Mouse (Mus musculus) midbrain, postnatal 0 days (tissue): ENCODE data around the gene Gm8332. TPM values are rescaled to one million over a fixed set of nuclear protein-coding genes. Genes with fewer than 3 reads are reported as not detected.
"Not testable (repeated sequence)": the region's sequence is repeated elsewhere in the genome, so short reads cannot be mapped to it uniquely, and the experiment has no call there.

Source experiments
- ATAC-seq: fragments of 200-750 bp; cut with Nextera tagmentation; 2 replicates; pipeline ENCODE4 v1.8.0; 2017; ENCODE audit warnings: moderate number of reproducible peaks, mild to moderate bottlenecking, moderate TSS enrichment, moderate library complexity; ENCODE audit not compliant: low FRiP score
- DNase-seq: peaks from one replicate; pipeline ENCODE4 v3.0.0-alpha.2; 2015; ENCODE audit warnings: low spot score
- H3K27ac ChIP-seq: fragments of 300-500 bp; sonication (generic); 2 replicates; pipeline ENCODE4 v1.5.1; 2014; ENCODE audit warnings: low read depth, mild to moderate bottlenecking, low read length, mixed read lengths
- H3K27me3 ChIP-seq: fragments of 300-500 bp; sonication (generic); 2 replicates; pipeline ENCODE4 v1.6.1; 2014; ENCODE audit warnings: low read length, control low read depth, mixed read lengths; ENCODE audit not compliant: insufficient read depth
- H3K36me3 ChIP-seq: fragments of 300-500 bp; sonication (generic); 2 replicates; pipeline ENCODE4 v1.6.1; 2014; ENCODE audit warnings: low read length, control low read depth, mixed read lengths; ENCODE audit not compliant: insufficient read depth
- H3K4me1 ChIP-seq: fragments of 300-500 bp; sonication (generic); 2 replicates; pipeline ENCODE4 v1.6.1; 2014; ENCODE audit warnings: mild to moderate bottlenecking, control low read depth, antibody characterized with exemption, low read length, mixed read lengths; ENCODE audit not compliant: insufficient read depth
- H3K4me2 ChIP-seq: fragments of 300-500 bp; sonication (generic); 2 replicates; pipeline ENCODE4 v1.6.1; 2014; ENCODE audit warnings: low read depth, mild to moderate bottlenecking, low read length, mixed read lengths; ENCODE audit not compliant: poor library complexity, severe bottlenecking
- H3K4me3 ChIP-seq: fragments of 300-500 bp; sonication (generic); 2 replicates; pipeline ENCODE4 v1.5.1; 2014; ENCODE audit warnings: low read depth, mild to moderate bottlenecking, low read length, moderate library complexity
- H3K9ac ChIP-seq: fragments of 300-500 bp; sonication (generic); replicated peaks from 2 replicates; pipeline ENCODE4 v1.6.1; 2014; ENCODE audit warnings: mild to moderate bottlenecking, low read length, moderate library complexity, mixed read lengths; ENCODE audit not compliant: poor library complexity, severe bottlenecking
- H3K9me3 ChIP-seq: fragments of 300-500 bp; sonication (generic); 2 replicates; pipeline ENCODE4 v1.6.1; 2016; ENCODE audit warnings: low read length, control low read depth
- CTCF ChIP-seq: IDR thresholded peaks from 2 replicates; pipeline ENCODE4 v1.5.1; 2016; ENCODE audit warnings: antibody characterized with exemption, mild to moderate bottlenecking
- WGBS: fragments of 180-500 bp; shearing (Covaris S2); extraction: QIAGEN DNeasy Blood & Tissue Kit; methylation state at CpG from one replicate; pipeline ENCODE4 v1.1.7; 2014; 5-methylcytosine and 5-hydroxymethylcytosine counted together
- polyA plus RNA-seq: library from polyadenylated mRNA; unstranded; fragments of >200 nt; fragmentation: Nextera tagmentation; extraction: Ambion mirVana; gene quantifications from 2 replicates; pipeline ENCODE4 v1.2.1, GENCODE M21; 2015
- total RNA-seq: library from RNA; depleted of rRNA; stranded (reverse); fragments of >200 nt; gene quantifications from 2 replicates; pipeline ENCODE4 v1.2.3, GENCODE M21; 2014; rRNA removed

The Gm8332 gene
- total RNA-seq (not detected in 2 replicates), polyA plus RNA-seq (not detected in 2 replicates)

- not testable (repeated sequence) for H3K9ac ChIP-seq, H3K27ac ChIP-seq, H3K4me3 ChIP-seq, DNase-seq, H3K4me2 ChIP-seq, ATAC-seq, H3K4me1 ChIP-seq, H3K9me3 ChIP-seq, H3K36me3 ChIP-seq, H3K27me3 ChIP-seq
- WGBS = 67% methylated on average over 1 of the region's 2 CpGs
These were observed at the start of gene Gm8332 for GRCm38 (mm10) chr12:88250000-88250399. TSS of gene Gm8332 (minus strand) at chr12:88250100.

GRCm38 (mm10) chr12:88297171-88297570 lies 47.3 kb upstream of the Gm8332 start:
- not testable (repeated sequence) for H3K27me3 ChIP-seq, H3K9ac ChIP-seq, H3K27ac ChIP-seq, H3K4me2 ChIP-seq, H3K4me1 ChIP-seq, DNase-seq, H3K36me3 ChIP-seq, ATAC-seq, H3K4me3 ChIP-seq, H3K9me3 ChIP-seq
- 57% methylated on average over 2 of the region's 2 CpGs for WGBS

- ATAC-seq, H3K27ac ChIP-seq, H3K9ac ChIP-seq, H3K4me1 ChIP-seq, H3K4me2 ChIP-seq, DNase-seq, H3K4me3 ChIP-seq, H3K36me3 ChIP-seq, H3K27me3 ChIP-seq, H3K9me3 ChIP-seq: not testable (repeated sequence)
- WGBS = 73% methylated on average over 4 of the region's 4 CpGs
These were observed 43.2 kb upstream of the Gm8332 start for GRCm38 (mm10) chr12:88293082-88293481.

- not testable (repeated sequence) for ATAC-seq, H3K27me3 ChIP-seq, H3K27ac ChIP-seq, H3K4me2 ChIP-seq, H3K4me3 ChIP-seq, H3K9me3 ChIP-seq, H3K9ac ChIP-seq, H3K4me1 ChIP-seq, DNase-seq, H3K36me3 ChIP-seq
- 93% methylated on average over 4 of the region's 5 CpGs for WGBS
These were observed 35.3 kb upstream of the Gm8332 start for GRCm38 (mm10) chr12:88285224-88285623.

GRCm38 (mm10) chr12:88274400-88274799 lies 24.5 kb upstream of the Gm8332 start, which contains the start of gene Gm5662:
TSS of gene Gm5662 (minus strand) at chr12:88274500.
- ATAC-seq, H3K9me3 ChIP-seq, DNase-seq, H3K4me1 ChIP-seq, H3K4me2 ChIP-seq, H3K9ac ChIP-seq, H3K36me3 ChIP-seq, H3K27me3 ChIP-seq, H3K27ac ChIP-seq, H3K4me3 ChIP-seq: not testable (repeated sequence)
- WGBS = 83% methylated on average over 5 of the region's 5 CpGs

GRCm38 (mm10) chr12:88257241-88257640 lies 7.3 kb upstream of the Gm8332 start:
- 33% methylated on average over 1 of the region's 1 CpGs for WGBS
- DNase-seq (no peak), ATAC-seq (no peak)
- Histone ChIP-seq H3K36me3 (no peaks in the 10 kb centered on the region), H3K4me3 (no peak overlapping the region), H3K27me3 (no peaks in the 10 kb centered on the region), H3K9me3 (no peaks in the 10 kb centered on the region), H3K27ac (no peak overlapping the region), H3K4me1 (no peaks in the 10 kb centered on the region), H3K9ac (no peak overlapping the region), H3K4me2 (no peak overlapping the region)
- no peak for TF ChIP-seq CTCF

- H3K27me3 ChIP-seq, H3K27ac ChIP-seq, H3K9ac ChIP-seq, H3K4me1 ChIP-seq, H3K4me3 ChIP-seq, DNase-seq, ATAC-seq, H3K36me3 ChIP-seq, H3K9me3 ChIP-seq, H3K4me2 ChIP-seq: not testable (repeated sequence)
- 53% methylated on average over 2 of the region's 2 CpGs for WGBS
These were observed 6.0 kb upstream of the Gm8332 start for GRCm38 (mm10) chr12:88255917-88256316.

GRCm38 (mm10) chr12:88245786-88246185 lies 4.1 kb downstream of the Gm8332 start:
- H3K9ac ChIP-seq, H3K36me3 ChIP-seq, H3K4me3 ChIP-seq, H3K4me1 ChIP-seq, DNase-seq, H3K27ac ChIP-seq, H3K4me2 ChIP-seq, H3K9me3 ChIP-seq, H3K27me3 ChIP-seq, ATAC-seq: not testable (repeated sequence)
